Mouse (Mus musculus): ENCODE data around the gene Rarres1. TPM values are rescaled to one million over a fixed set of nuclear protein-coding genes. Genes with fewer than 3 reads are reported as not detected.
A peak's percentile ranks its signal among the peaks of the same experiment; 100 is the strongest.

The Rarres1 gene
- 0.94 and 1.4 TPM in 2 replicates for polyA plus RNA-seq (2015; fragmentation: Nextera tagmentation; extraction: Ambion mirVana)

DNA sequence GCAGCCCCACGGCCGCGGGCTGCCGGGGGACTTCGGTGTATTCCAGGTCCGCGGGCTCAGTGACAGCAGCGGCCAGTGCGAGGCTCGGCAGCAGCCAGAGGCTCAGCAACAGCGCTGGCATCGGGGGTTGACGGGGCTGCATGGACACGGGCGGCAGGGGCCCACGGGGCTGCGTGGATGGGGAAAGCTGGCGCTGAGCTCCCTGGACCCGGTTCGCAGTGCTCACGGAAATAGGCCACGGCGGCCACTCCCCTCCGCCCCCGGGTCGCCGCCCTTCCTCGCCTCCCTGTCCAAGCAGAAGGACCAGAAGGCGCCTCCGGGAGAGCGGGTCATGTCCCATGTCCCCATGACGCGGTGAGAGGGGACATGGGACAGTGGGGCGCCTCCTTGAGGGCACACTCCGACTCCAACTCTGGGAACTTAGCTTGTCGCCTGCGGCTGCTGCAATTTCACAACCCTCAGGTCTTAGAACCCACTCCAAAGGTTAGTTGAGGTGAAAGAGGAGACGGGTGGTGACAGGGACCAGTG is at the start of gene Rarres1:
TSS of gene Rarres1 (minus strand) at position 250 of the 528 bp plus-strand sequence.
- Histone ChIP-seq H3K9ac (replicated peaks) (peak within 1 kb of the TSS; percentile 75), H3K36me3 (no peaks in the 10 kb centered on the region), H3K4me2 (replicated peaks) (peak within 1 kb of the TSS; percentile 100), H3K27me3 (peaks cover 45% of the 10 kb centered on the region), H3K27ac (no peak within 1 kb of the TSS), H3K4me3 (replicated peaks) (peak within 1 kb of the TSS; percentile 61), H3K9me3 (no peaks in the 10 kb centered on the region), H3K4me1 (replicated peaks) (peaks cover 10% of the 10 kb centered on the region; the same call in 1 of the 2 replicates)
- 3% methylated on average over 38 of the region's 38 CpGs for WGBS
- ATAC-seq: peak; percentile 73

DNA sequence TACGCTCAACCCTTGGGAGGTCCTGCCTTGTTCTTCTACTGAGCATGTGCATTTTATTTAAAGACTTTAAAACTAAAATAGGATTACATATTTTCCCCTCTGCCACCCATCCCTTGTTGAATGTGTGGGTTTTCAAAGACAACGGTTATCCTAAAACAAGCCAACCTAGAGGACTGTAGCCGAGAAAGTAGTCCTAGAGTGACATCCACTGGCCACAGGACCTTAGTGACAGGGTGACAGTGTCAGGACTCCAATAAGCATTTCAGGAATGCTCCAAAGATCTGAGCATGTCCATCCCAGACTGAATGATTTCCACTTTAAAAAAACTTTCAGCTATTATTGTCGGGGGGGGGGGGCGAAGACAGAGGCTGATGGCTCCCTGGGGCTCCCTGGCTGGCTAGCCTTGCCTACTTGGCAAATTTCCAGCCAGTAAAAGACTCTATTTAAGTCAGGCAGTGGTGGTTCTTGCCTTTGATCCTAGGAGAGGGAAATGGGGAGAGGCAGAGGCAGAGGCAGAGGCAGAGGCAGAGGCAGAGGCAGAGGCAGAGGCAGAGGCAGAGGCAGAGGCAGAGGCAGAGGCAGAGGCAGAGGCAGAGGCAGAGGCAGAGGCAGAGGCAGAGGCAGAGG is 49.5 kb upstream of the Rarres1 start:
- Histone ChIP-seq H3K9me3 (no peaks in the 10 kb centered on the region), H3K27ac (no peak overlapping the region), H3K9ac (replicated peaks) (no peak overlapping the region), H3K4me2 (replicated peaks) (no peak overlapping the region), H3K27me3 (peaks cover 9% of the 10 kb centered on the region; the same call in 1 of the 2 replicates), H3K4me1 (replicated peaks) (0 out of 2 replicates have a peak, but pooled peaks cover 3% of the 10 kb centered on the region), H3K4me3 (replicated peaks) (no peak overlapping the region), H3K36me3 (no peaks in the 10 kb centered on the region)
- WGBS: 57% methylated on average over 5 of the region's 5 CpGs
- ATAC-seq: 0 out of 2 replicates have a peak, but pooled peaks have one; percentile 67

DNA sequence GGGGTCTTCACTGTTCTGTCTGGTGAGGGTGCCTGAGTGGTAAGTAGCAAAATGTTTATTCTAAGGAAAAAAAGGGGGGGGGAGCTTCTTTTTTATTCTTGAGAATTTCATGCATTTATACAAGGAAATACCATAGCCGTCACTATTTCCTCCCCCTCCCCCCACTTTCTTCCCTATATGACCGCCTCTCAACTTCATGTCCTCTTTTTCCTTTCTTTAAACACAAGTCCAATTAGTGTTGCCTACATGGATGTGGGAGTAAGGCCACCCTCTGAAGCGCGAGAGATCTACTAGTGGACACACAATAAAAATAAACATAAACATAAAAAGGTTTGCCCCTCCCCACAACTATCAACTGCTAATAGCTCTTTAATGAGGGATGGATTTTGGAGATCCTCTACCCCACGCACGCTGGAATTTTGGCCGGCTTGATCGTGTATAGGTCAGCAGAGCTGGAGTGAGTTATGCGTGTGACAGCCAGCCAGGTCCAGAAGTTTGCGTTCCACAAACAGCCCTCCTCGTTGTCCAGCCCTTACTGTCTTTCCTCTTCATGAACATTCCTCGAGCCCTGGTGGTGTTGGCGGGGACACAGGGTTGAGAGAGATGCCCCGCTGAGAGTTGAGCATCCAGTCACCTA is 42.5 kb upstream of the Rarres1 start:
- Histone ChIP-seq H3K4me1 (replicated peaks) (peaks cover 20% of the 10 kb centered on the region), H3K36me3 (no peaks in the 10 kb centered on the region), H3K4me3 (replicated peaks) (peak overlapping the region; percentile 22), H3K27me3 (no peaks in the 10 kb centered on the region), H3K4me2 (replicated peaks) (peak overlapping the region; percentile 45), H3K27ac (peak overlapping the region; percentile 76), H3K9ac (replicated peaks) (no peak overlapping the region), H3K9me3 (no peaks in the 10 kb centered on the region)
- WGBS: 72% methylated on average over 14 of the region's 14 CpGs
- ATAC-seq: peak; percentile 41; the same call in 1 of the 2 replicates

DNA sequence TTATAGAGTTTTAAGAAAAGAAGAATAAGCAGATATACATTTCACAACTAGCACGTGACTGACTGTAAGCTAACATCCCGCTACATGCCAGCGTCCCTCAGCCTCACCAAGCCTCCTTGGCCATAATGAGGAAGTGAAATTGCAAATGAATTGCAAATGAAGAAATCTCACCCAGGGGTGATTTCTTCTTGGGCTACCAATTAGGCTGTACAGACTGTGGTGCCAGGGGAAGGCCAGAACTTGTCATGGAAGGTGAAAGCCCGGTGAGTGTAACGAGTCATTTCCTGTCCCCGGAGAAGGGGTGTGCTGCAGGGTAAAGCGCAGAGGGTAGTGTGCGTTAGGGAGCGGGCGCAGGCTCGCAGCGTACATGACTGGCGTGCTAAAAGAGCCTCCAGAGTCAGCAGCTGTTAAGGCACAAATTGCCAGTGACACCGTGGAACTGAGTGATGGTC is 41.9 kb upstream of the Rarres1 start:
- 27% methylated on average over 14 of the region's 14 CpGs for WGBS
- H3K27ac ChIP-seq: peak overlapping the region; percentile 76

DNA sequence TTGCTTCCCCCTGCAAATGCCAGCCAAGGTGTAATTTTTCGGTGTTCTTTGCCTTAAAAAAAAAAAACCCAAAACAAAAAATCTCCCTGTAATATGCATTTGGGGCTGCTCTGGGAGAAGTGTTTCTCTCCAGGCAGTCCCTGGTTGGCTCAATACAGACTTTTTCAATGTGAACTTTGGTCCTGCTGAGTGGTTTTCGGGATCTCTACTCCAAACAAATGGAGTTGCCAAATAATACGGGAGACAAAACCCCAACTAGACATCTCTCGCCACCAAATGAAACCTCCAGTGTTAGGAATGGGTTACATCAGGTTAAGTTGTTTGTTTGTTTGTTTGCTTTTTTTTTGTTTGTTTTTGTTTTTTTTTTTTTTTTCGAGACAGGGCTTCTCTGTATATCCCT is 39.9 kb upstream of the Rarres1 start:
- H3K27me3 ChIP-seq: no peaks in the 10 kb centered on the region
- ATAC-seq: no peak
- peaks cover 20% of the 10 kb centered on the region for H3K4me1 ChIP-seq (replicated peaks)
- no peak overlapping the region for H3K27ac ChIP-seq
- H3K4me3 ChIP-seq (replicated peaks): no peak overlapping the region
- H3K9me3 ChIP-seq: no peaks in the 10 kb centered on the region
- H3K4me2 ChIP-seq (replicated peaks): no peak overlapping the region
- H3K9ac ChIP-seq (replicated peaks): no peak overlapping the region
- WGBS: 88% methylated on average over 5 of the region's 5 CpGs
- no peaks in the 10 kb centered on the region for H3K36me3 ChIP-seq

More for the DNA sequence above, 41.9 kb upstream of the Rarres1 start:
- ATAC-seq: peak; percentile 96
- H3K4me3 ChIP-seq (replicated peaks): peak overlapping the region; percentile 22
- peak overlapping the region; percentile 45 for H3K4me2 ChIP-seq (replicated peaks)
- H3K27me3 ChIP-seq: no peaks in the 10 kb centered on the region
- no peaks in the 10 kb centered on the region for H3K9me3 ChIP-seq
- H3K4me1 ChIP-seq (replicated peaks): peaks cover 20% of the 10 kb centered on the region
- H3K9ac ChIP-seq (replicated peaks): no peak overlapping the region
- no peaks in the 10 kb centered on the region for H3K36me3 ChIP-seq

DNA sequence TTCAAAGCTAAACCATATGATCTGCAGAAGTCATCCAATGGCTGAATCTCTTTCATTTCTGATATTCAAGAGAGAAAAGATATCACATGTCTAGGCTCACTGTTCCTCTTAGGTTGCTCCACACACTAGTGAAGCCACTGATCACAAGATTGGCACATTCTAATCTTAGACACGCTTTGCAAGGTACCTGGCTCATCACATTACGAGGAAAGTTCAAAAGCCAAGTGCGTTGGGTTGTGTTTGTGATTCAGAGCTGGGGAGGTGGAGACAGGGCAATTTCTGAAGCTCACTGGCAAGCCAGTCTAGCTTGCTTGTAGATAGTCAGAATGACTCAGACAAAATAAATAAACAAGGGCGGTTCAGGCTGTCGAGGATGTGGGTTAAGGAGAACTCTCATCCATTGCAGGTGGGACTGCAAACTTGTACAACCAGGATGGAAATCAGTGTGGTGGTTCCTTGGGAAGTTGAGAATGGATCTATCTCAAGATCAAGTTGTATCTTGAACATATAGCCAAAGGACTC is 38.7 kb upstream of the Rarres1 start:
- H3K9me3 ChIP-seq: no peaks in the 10 kb centered on the region
- no peaks in the 10 kb centered on the region for H3K27me3 ChIP-seq
- 93% methylated on average over 5 of the region's 5 CpGs for WGBS

DNA sequence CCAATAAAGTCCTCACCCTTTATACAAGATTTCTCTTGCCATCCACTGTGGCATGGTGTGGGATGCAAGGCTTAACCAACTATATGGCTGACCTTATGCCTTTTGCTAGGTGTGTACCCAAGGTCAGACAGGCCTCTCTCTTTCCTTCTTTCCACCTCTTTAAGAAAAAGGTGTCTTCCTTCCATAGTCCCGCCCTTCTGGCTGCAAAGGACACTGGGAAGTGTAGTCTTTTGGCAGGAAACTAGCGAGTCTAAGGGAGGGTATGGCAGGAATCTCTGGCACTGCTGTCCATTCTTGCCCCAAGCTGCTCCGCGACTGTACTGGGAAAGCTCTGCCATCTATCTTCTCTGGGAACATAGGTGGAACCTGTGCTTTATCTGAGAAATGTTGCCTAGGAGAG is 38.0 kb upstream of the Rarres1 start:
- 48% methylated on average over 4 of the region's 4 CpGs for WGBS
- no peak for ATAC-seq
- Histone ChIP-seq H3K9ac (replicated peaks) (no peak overlapping the region), H3K9me3 (no peaks in the 10 kb centered on the region), H3K36me3 (no peaks in the 10 kb centered on the region), H3K27ac (no peak overlapping the region), H3K4me2 (replicated peaks) (no peak overlapping the region), H3K4me1 (replicated peaks) (peaks cover 17% of the 10 kb centered on the region), H3K4me3 (replicated peaks) (no peak overlapping the region), H3K27me3 (no peaks in the 10 kb centered on the region)

More for the DNA sequence above, 38.7 kb upstream of the Rarres1 start:
- H3K36me3 ChIP-seq: no peaks in the 10 kb centered on the region
- H3K4me3 ChIP-seq (replicated peaks): no peak overlapping the region
- peaks cover 20% of the 10 kb centered on the region for H3K4me1 ChIP-seq (replicated peaks)
- H3K27ac ChIP-seq: no peak overlapping the region
- no peak overlapping the region for H3K4me2 ChIP-seq (replicated peaks)
- ATAC-seq: no peak
- H3K9ac ChIP-seq (replicated peaks): no peak overlapping the region

DNA sequence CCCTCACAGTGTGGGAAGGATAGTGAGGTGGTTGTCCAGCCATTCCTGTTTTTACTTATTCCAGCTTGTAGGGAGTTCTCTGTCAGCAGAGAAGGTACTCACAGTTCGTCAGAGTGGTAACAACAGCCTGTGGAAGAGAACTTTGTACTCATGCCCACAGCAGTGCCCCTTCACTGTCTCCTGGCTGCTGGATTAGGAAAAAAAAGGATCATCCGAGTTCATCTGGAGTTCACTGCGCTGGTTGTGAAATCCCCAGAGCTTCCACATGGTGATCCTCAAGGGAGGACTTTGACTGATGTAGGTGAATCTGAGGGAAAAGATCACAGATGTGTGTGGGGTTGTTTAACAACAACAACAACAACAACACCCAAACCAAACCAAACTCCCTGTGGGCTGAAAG is 35.9 kb upstream of the Rarres1 start:
- Histone ChIP-seq H3K9ac (replicated peaks) (no peak overlapping the region), H3K9me3 (no peaks in the 10 kb centered on the region), H3K36me3 (no peaks in the 10 kb centered on the region), H3K27me3 (no peaks in the 10 kb centered on the region), H3K4me1 (replicated peaks) (peaks cover 3% of the 10 kb centered on the region; the same call in 1 of the 2 replicates), H3K27ac (no peak overlapping the region), H3K4me3 (replicated peaks) (no peak overlapping the region), H3K4me2 (replicated peaks) (no peak overlapping the region)
- 72% methylated on average over 3 of the region's 3 CpGs for WGBS
- no peak for ATAC-seq

DNA sequence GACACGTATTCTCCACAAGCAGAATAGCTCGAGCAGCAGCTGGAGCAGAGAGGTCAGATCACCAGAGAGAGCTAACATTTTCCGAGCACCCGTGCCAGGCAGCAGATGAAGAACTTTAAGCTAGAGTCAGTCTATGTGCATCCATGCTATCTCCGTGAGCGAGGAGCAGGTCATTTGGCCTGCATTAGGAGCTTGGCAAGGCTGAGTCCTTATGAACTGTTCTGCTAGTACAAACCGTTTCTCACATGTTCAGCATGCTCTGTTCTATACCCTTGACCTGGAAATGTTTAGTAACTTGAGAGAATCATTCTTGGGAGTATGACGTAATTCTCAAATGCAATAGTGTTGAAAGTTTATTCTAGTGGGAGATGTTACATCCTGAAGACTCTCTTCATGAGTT is 28.3 kb upstream of the Rarres1 start:
- Histone ChIP-seq H3K4me1 (replicated peaks) (no peaks in the 10 kb centered on the region), H3K4me3 (replicated peaks) (no peak overlapping the region), H3K4me2 (replicated peaks) (no peak overlapping the region), H3K9me3 (no peaks in the 10 kb centered on the region), H3K27me3 (no peaks in the 10 kb centered on the region), H3K27ac (no peak overlapping the region), H3K36me3 (no peaks in the 10 kb centered on the region), H3K9ac (replicated peaks) (no peak overlapping the region)
- no peak for ATAC-seq
- 80% methylated on average over 8 of the region's 8 CpGs for WGBS

DNA sequence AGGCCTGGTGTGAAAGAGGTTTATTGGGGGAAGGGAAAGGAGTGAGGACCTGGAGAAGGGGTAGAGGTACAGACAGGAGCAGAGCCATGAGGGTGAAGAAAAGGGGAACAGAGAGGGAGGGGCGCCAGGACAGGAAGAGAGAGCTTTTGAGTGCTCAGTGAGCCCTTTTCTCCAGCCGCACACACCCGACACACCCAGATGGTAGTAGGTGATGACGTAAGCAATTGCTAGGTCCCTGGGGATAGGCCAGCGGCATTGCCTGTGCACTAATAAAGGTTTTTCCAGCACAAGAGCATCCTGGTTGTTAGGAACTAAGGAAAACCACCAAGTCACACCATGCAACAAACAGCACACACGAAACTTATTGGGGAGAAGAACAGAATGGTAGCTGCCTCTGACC is 9.4 kb upstream of the Rarres1 start:
- H3K4me1 ChIP-seq (replicated peaks): no peaks in the 10 kb centered on the region
- no peaks in the 10 kb centered on the region for H3K36me3 ChIP-seq
- no peak overlapping the region for H3K4me2 ChIP-seq (replicated peaks)
- no peak overlapping the region for H3K27ac ChIP-seq
- H3K9me3 ChIP-seq: no peaks in the 10 kb centered on the region
- no peak overlapping the region for H3K9ac ChIP-seq (replicated peaks)
- WGBS: 85% methylated on average over 6 of the region's 6 CpGs
- no peak overlapping the region for H3K4me3 ChIP-seq (replicated peaks)
- no peak for ATAC-seq
- no peaks in the 10 kb centered on the region for H3K27me3 ChIP-seq

DNA sequence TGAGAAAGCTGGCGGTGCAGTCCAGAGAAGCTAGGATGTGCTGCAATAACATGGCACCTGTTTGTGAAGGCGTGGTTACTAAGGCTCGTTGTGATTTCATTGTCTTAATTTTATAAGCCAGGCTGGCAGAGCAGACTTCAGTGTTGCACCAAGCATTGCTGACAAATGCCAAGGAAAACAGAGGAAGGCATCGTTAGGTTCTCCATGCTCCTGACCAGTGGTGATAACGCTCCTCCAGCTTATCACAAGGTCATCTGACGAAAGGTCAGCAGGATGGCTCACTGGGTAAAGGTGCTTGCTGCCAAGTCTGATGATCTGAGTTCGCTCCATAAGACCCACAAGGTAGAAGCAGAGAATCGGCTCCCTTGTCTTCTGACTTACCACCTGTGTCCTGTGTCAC is 7.4 kb upstream of the Rarres1 start:
- Histone ChIP-seq H3K9me3 (no peaks in the 10 kb centered on the region), H3K9ac (replicated peaks) (no peak overlapping the region), H3K36me3 (no peaks in the 10 kb centered on the region), H3K4me3 (replicated peaks) (no peak overlapping the region), H3K27ac (no peak overlapping the region), H3K4me2 (replicated peaks) (no peak overlapping the region), H3K27me3 (peaks cover 3% of the 10 kb centered on the region; the same call in 1 of the 2 replicates), H3K4me1 (replicated peaks) (no peaks in the 10 kb centered on the region)
- ATAC-seq: no peak
- 89% methylated on average over 8 of the region's 8 CpGs for WGBS

DNA sequence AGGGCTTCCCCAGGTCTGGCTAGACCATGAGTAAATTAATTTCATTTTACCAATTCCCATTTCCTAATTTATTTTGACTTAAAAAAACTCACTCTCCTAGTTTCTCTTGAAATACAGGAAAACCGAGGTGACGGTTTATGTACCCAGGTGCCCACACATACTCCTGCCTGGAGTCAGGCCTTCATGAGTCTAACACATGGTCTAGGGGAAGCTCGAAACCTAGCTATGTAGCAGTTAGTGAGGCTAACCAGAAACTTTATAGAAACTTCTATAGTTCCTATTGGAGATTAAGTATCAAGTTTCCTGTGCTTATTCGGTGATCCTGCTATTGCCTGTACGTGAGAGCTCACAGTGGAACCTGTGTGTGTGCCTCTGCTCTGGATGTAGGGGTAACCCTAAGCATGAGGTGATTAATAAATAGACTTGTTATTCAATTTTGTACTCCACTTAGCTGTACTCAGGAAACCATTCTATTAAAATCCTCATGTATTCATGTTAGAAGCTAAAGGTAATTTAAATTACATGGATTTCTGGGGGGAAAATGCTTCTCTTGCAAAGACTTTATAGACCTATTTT is 5.3 kb upstream of the Rarres1 start:
- ATAC-seq: no peak

More for the DNA sequence above, 5.3 kb upstream of the Rarres1 start:
- Histone ChIP-seq H3K36me3 (no peaks in the 10 kb centered on the region), H3K4me1 (replicated peaks) (peaks cover under 1% of the 10 kb centered on the region; the same call in 1 of the 2 replicates), H3K9me3 (no peaks in the 10 kb centered on the region), H3K4me2 (replicated peaks) (no peak overlapping the region), H3K27ac (no peak overlapping the region), H3K27me3 (peaks cover 22% of the 10 kb centered on the region), H3K9ac (replicated peaks) (no peak overlapping the region), H3K4me3 (replicated peaks) (no peak overlapping the region)
- 94% methylated on average over 5 of the region's 5 CpGs for WGBS
